Mouse (Mus musculus) gastrocnemius, adult 18-20 months (tissue): ENCODE results near the gene Arntl2. TPM values are rescaled to one million over a fixed set of nuclear protein-coding genes. Genes with fewer than 3 reads are reported as not detected.
"Not testable (repeated sequence)": the region's sequence is repeated elsewhere in the genome, so short reads cannot be mapped to it uniquely, and the experiment has no call there.

Experiments used
- DNase-seq: peaks from one replicate; pipeline ENCODE4 v3.0.0; 2021; ENCODE audit warnings: low spot score
- total RNA-seq, 2 experiments: library from RNA; stranded (reverse); gene quantifications; 2 replicates each; pipeline ENCODE4 v1.2.3; 2021

Gene Arntl2
- total RNA-seq, 2 experiments from 2014 or later = 0.43 TPM

DNA sequence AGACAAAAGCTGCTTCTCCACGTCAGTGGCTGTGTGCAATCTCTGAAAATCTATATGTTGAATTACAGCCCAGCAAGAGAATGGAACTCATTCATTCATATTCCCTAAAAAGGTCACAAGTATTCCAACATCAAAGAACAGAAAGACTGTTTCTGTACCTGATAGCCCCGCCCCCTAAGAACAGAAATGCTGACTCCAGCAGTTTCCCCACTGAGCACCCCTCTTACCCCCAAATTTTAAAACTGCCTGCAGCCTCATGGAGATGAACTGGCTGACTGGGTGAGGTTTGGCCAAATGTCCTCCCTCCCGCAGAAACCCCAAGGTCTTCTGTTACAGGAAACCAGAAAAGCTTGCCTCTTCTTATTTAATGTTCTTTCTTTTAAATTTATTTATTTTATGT, 51.5 kb downstream of the Arntl2 start:
- DNase-seq = no peak

DNA sequence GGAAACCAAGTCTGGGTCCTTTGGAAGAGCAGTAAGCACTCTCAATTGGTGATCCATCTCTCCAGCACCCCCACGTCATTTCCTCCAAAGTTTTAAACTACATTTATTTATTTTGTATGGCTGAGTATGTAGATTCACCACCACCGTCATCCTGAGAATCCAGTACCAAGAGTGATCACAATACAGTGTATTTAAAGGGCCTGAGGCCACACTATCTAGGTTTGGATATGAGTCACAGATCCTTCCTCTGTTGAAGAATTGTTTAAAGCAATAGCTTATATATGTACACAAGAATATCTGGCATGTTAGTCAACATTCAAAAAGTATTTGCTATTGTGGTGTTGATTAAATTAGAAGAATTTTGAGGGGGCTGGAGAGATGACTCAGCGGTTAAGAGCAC, 52.4 kb downstream of the Arntl2 start:
- no peak for DNase-seq

DNA sequence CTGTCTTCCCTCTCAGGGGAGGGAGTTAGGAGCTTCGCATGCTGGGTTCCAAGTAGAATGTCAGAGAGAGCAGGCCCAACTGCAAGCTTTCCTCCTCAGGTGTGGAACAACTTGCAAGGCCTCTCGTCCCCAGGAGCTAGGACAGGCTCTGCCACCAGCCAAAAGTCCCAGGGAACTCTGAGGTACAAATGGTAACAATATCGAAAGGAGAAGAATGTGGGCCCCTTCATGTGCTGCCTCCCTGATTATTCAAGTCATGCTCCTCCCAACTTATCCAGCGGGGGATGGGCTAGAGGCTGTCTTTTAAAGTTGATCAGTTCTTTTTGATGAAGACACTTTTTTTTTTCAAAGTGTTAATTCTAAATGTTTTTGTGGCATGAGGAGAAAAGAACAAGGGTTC, 54.2 kb downstream of the Arntl2 start, which contains the start of gene Smco2:
Smco2 (plus strand) TSS at position 55 of the 400 bp plus-strand sequence.
- DNase-seq = no peak

DNA sequence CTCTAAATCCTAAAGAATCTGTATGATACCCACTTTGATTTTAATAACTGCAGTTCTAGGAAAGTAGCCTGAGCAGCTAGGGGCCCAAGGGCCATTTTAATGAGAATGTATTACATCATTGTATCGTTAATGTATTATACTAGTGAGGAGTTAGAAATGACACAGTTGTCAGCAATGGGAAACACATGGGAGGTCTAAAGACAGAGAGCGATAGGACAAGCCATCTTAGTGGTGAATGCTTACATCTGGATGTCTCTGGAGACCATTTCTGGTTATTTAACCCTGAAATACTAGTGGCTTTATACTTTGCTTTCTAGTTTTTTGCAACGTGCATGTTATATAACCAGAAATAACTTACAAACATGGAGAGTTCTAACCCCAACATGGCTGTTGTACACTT, 56.1 kb downstream of the Arntl2 start:
- DNase-seq = no peak

DNA sequence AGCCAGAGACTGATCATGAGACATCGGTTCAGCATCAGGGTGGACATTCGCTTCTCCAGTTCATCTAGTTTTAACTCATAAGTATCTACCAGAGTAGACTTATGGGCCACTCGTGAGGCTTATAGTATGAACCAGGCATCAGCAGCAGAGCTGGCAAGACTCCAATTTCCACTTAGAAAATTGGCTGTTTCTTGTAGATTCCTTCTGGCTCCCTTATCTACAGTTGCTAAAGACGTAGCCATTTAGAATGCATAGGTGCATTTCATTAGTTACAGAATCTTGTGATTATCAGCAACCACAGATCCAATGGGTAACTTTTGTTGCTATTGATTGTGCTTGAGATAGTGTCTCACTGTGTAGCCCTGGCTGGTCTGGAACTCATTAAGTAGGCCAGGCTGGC, 56.9 kb downstream of the Arntl2 start:
- DNase-seq = no peak

DNA sequence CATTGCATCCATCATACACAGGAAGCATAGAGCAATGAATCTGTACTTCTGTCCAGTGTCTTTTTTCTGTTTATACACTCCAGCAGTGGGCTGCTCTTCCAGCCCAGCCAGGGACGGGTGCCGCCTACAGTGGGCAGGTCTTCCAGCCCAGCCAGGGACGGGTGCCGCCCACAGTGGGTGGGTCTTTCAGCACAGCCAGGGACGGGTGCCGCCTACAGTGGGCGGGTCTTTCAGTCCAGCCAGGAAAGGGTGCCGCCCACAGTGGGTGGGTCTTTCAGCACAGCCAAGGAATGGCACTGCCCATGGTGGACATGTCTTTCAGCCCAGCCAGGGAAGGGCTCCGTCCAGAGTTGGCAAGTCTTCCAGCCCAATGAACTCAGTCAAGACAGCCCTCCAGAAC, 59.3 kb downstream of the Arntl2 start:
- DNase-seq = no peak

DNA sequence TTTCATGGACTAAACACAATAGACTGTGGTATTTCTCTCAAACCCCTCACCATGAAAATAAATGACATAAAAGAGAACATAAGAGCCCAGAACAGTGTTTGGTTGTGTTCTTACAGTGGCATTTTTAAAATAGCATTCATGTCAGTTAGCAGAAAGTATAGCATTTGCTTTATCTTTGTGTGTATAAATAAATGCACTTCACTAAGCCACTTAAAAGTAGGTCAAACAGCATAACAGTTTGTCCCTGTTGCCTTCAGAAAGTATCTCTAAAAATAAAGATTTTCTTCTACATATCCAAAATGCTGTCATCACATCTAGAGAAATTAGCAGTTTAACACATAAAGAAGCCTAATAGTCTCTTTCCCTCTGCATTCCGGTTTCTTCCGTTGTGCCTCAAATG, 61.5 kb downstream of the Arntl2 start:
- no peak for DNase-seq

DNA sequence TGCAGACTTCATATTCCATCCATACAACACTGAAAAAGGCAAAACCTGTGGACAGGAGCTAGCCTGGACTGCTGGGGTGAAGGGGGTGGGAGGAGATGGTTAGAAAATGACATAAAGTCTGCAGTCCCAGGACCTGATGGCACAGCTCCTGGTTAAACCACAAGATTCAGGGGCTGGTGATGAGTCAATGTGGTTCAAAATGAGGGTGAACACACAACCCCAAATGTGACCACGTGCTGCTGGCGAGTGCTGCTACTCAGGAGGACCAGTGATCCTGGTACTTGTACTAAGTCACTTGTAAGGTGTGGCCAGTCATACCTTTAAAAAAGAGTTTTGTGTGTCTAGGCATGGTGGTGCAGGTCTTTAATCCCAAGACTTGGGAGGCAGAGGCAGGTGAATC, 67.3 kb downstream of the Arntl2 start:
- no peak for DNase-seq

DNA sequence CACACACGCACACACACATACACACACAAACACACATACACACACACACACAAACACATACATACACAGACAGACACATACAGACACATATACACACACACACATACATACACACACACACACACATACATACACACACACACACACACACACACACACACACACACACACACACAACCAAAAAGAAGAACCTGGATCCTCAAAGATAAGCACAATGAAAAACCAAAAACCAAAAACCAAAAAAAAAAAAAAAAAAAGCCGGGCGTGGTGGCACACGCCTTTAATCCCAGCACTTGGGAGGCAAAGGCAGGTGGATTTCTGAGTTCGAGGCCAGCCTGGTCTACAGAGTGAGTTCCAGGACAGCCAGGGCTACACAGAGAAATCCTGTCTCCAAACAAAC, 68.5 kb downstream of the Arntl2 start:
- DNase-seq = not testable (repeated sequence)

DNA sequence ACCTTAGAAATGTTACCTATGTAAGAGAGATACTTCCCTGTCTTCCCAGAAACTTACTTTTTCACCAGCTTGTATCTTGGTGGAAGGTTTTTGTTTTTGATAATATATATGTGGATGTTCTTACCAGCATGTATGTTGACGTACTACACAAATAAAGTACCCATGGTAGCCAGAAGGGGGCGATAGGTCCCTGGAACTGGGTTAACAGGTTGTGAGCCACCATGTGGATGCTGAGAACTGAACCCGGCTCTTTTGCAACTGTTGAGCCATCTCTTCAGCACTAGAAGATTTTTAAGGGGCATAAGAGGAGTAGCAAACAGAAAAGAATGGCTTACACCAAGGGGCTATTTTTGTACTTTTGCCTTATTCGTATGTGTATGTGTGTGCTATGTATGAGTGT, 69.8 kb downstream of the Arntl2 start:
- DNase-seq = no peak

DNA sequence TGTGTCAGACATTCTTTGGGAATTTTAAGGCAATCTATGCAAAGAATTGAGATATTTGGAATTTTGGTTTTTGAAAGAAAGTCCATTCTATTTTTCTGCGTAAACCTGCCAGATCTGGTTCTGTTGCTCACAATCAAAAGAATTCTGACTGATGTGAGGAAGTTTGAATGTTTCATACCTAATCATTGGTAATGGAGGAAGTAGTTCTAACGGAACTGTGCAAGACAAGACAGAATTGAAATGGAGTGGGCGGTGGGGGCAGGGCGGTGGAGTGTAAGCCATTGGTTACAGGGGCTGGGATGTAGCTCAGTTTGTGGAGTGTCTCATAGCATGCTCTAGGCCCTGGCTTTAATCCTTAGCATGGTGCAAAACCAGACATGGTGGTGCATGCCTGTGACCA, 76.1 kb downstream of the Arntl2 start:
- DNase-seq = no peak

DNA sequence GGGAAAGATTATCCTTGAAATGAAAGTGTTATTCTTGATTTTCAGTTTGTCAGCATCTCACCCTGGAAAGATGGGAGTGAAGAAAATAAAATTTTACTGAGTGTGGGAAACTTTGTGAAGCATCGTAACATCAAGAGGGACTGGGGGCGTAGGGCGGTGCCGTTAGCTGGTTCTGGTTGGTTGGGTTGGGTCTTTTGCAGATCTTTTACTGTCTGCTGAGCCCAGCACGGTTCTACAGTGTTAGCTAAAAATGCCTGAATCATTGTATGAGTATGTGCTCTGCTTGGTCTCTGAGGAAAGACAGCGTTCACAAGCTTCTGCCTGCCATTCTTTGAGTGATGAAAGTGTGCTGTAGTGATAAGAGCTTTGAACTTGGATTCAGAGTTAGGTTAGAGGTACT, 78.6 kb downstream of the Arntl2 start:
- no peak for DNase-seq

DNA sequence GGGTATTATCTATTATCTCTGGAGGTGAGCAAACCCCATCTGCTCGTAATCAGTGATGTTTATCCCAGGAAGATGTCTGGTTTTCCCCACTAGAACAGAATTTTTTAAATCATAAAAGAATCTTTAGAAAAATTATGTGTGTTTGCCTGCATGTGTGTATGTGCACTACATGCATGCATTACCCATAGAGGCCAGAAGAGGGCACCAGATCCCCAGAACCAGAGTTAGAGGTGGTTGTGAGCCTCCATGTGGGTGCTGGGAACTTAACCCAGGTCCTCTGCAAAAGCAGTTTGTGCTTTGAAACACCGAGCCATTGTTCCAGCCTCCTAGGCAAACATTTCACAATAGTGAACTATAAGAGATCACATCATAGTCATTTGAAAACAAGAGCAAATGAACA, 81.0 kb downstream of the Arntl2 start:
- DNase-seq = no peak

DNA sequence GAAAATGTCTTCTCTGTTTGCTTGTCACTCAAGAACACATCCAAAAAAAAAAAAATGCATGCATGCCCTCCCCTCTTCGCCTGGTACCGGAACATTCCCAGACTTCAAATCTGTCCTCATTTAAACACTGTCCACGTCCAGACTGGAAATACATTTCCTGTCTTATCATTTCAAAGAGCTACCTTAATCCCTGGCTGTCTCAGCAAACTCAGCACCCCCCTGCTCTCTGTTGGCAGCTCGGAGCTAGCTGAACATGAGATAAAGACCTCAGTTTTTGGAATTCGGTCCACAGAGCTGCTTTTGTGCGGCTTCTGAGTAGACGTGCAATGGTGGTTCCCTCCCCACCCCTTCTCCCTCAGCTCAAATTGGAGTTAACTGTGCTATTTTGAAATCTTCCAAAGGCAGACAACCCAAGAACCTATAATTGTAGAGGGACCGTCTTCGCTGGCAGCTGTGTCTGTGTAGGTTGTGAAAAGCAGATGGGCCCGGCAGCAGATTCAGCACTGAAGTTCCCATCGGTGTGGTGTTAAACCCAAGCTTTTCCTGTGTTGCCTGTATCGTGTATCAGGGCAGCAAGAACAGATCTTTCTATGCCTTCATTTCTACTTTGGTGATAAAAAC, 81.7 kb downstream of the Arntl2 start:
- DNase-seq = no peak

DNA sequence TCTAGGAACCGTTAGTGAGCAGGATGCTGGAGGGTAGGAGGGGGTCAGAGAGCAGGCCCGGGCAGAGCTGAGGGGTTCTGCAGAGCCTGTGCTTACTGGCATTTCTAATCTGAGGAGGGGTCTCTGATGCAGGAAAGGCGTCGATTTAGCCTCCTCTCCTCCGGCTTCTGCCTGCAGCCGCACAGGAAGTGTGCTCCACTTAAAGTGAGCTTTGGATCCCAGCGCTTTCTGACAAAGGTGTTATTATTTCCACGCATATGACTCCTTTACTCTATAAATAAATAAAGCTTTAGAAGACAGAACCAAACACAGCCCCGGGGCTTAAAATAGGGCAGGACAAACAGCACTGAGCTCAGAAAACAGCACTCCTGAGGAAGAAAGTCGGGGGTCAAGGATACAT, 83.1 kb downstream of the Arntl2 start:
- no peak for DNase-seq

DNA sequence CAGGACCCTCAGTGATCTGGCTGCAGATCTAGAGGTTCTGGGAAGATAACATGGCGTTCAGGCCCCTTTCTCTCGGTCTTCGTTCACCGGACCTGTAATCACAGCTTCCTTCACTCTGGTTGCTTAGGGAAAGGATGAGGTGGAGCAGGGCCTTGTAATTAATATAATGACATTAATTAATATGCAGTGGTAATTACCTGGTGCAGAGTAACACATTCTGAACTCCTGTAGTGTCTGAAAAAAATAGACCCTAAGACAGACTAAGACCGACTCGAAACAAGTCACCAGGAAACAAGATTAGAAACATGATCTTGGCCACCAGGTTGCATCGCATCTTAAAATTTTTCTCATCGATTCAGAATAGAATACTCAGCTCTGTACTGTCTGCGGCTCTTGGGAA, 84.0 kb downstream of the Arntl2 start:
- no peak for DNase-seq

DNA sequence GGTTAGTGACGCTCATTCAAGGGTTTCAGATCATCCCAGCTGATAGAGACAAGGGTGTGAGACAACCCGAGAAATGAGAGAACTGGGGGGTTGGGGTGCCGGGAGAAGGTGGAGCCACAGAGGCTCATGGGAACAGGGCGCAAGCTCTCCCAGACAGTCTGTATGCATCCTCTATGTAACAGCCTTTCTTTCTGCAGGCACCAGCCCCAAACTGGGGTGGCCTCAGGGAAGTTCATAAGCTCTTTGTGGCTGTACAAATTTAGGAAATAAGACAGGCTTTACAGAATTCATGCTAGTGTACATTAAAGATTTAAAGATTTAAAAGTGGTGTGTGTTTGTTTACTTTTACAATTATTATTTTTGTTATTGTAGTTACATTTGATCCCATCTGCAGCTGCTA, 84.4 kb downstream of the Arntl2 start:
- DNase-seq = no peak

DNA sequence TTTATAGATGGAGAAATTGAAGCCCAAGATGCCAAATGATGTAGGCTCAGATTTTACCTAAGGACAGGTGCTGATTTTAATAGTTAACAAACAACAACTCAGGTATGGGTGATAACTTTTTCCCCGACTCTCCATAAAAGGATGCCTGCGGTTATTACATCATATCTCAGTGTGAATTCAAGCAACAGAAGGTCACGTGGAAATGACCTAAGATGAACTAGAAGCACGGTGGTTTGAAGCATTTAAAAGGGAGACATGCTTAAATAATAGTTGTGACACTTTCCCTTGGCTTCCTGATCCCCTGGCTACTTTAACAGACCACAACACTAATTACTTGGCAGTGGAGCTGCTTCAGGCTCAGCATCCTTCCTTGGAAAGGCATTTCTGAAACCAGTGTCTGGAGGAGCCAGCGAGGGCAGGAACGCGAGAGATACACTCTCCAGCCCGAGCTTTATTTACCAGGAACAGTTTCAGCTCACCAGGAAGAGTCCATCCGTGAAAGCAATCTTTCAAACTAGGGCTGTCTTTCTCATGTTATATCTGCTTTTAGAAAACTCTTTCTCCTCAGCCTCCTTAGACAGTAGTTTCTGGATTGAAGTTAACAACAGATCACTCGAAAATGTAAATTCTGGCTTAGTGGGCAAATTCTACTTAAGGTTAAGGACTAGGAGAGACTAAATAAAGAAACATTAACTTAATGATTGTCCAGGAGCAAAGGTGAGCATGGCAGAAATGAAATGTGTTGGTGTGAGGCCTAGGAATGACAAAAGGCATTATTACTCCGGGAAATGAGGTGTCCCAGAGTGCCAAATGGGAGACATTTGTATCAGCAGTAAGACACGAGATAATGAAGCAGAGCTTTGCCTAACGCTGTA, 86.3 kb downstream of the Arntl2 start:
- DNase-seq = no peak

Other genes with a start within 250 kb of the Arntl2 start
- 10 to 100 TPM; 52.5 to 53.0 TPM for gene Fgfr1op2, start 218.9 kb upstream of the Arntl2 start, total RNA-seq
- gene Ints13, start 218.2 kb upstream of the Arntl2 start, total RNA-seq = 10 to 100 TPM; 10.5 to 15.9 TPM
- 10 to 100 TPM; 36.6 TPM for gene Med21, start 153.5 kb upstream of the Arntl2 start, total RNA-seq
- 1 to 10 TPM; 6.2 to 6.9 TPM for gene Tm7sf3, start 153.2 kb upstream of the Arntl2 start, total RNA-seq
- gene Stk38l, start 71.1 kb upstream of the Arntl2 start, total RNA-seq = 10 to 100 TPM in 1 of 2 experiments, 1 to 10 TPM in 1; 8.7 to 10.1 TPM
- gene Smco2, start 54.0 kb downstream of the Arntl2 start, total RNA-seq = not detected
- gene Ppfibp1, start 92.4 kb downstream of the Arntl2 start, total RNA-seq = 10 to 100 TPM; 54.4 to 65.7 TPM
- not detected for gene 1700034J05Rik, start 158.4 kb downstream of the Arntl2 start, total RNA-seq
- gene Rep15, start 236.5 kb downstream of the Arntl2 start, total RNA-seq = under 1 TPM; 0.41 to 0.74 TPM
- 10 to 100 TPM; 41.8 to 44.5 TPM for gene Mrps35, start 246.7 kb downstream of the Arntl2 start, total RNA-seq